Mouse (Mus musculus) midbrain, embryonic 14.5 days (tissue): ENCODE measurements around the gene Got1. TPM values are rescaled to one million over a fixed set of nuclear protein-coding genes. Genes with fewer than 3 reads are reported as not detected.

Experiments used
- ATAC-seq: fragments of 200-750 bp; cut with Nextera tagmentation; 2 replicates; pipeline ENCODE4 v1.8.0; 2017; ENCODE audit warnings: moderate number of reproducible peaks, moderate library complexity; ENCODE audit not compliant: low FRiP score, low TSS enrichment
- DNase-seq: peaks from one replicate; pipeline ENCODE4 v3.0.0-alpha.2; 2015
- H3K27ac ChIP-seq: fragments of 300-500 bp; sonication (generic); replicated peaks from 2 replicates; pipeline ENCODE4 v1.5.1; 2014; ENCODE audit warnings: mild to moderate bottlenecking, low read depth, low read length, moderate library complexity
- H3K27me3 ChIP-seq: fragments of 300-500 bp; sonication (generic); 2 replicates; pipeline ENCODE4 v1.6.1; 2014; ENCODE audit warnings: low read length, control low read depth, mixed read lengths; ENCODE audit not compliant: control insufficient read depth, insufficient read depth
- H3K36me3 ChIP-seq: fragments of 300-500 bp; sonication (generic); 2 replicates; pipeline ENCODE4 v1.6.1; 2014; ENCODE audit warnings: low read length, control low read depth; ENCODE audit not compliant: control insufficient read depth, insufficient read depth
- H3K4me1 ChIP-seq: fragments of 300-500 bp; sonication (generic); 2 replicates; pipeline ENCODE4 v1.6.1; 2014; ENCODE audit warnings: mild to moderate bottlenecking, antibody characterized with exemption, low read length, control low read depth; ENCODE audit not compliant: control insufficient read depth, insufficient read depth
- H3K4me2 ChIP-seq: fragments of 300-500 bp; sonication (generic); 2 replicates; pipeline ENCODE4 v1.6.1; 2014; ENCODE audit warnings: mild to moderate bottlenecking, low read length, moderate library complexity
- H3K4me3 ChIP-seq: fragments of 300-500 bp; sonication (generic); replicated peaks from 2 replicates; pipeline ENCODE4 v1.5.1; 2014; ENCODE audit warnings: low read depth, low read length
- H3K9ac ChIP-seq: fragments of 300-500 bp; sonication (generic); replicated peaks from 2 replicates; pipeline ENCODE4 v1.6.1; 2014; ENCODE audit warnings: mild to moderate bottlenecking, low read length, moderate library complexity
- H3K9me3 ChIP-seq: fragments of 300-500 bp; sonication (generic); 2 replicates; pipeline ENCODE4 v1.6.1; 2016; ENCODE audit warnings: low read length, control low read depth, mixed read lengths; ENCODE audit not compliant: control insufficient read depth
- WGBS: fragments of 180-500 bp; shearing (Covaris S2); extraction: QIAGEN DNeasy Blood & Tissue Kit; methylation state at CpG from one replicate; pipeline ENCODE4 v1.1.7; 2014; 5-methylcytosine and 5-hydroxymethylcytosine counted together
- polyA plus RNA-seq: library from polyadenylated mRNA; unstranded; fragments of >200 nt; fragmentation: Nextera tagmentation; extraction: Ambion mirVana; gene quantifications from 2 replicates; pipeline ENCODE4 v1.2.1, GENCODE M21; 2014

Gene Got1
- polyA plus RNA-seq, 1 experiment from 2014 or later = 72.6 TPM

- H3K4me3 ChIP-seq = no peak overlapping the region
- H3K9me3 ChIP-seq = no peaks in the 10 kb centered on the region
- H3K9ac ChIP-seq = no peak overlapping the region
- H3K4me2 ChIP-seq = no peak overlapping the region
- no peaks in the 10 kb centered on the region for H3K27me3 ChIP-seq
- H3K36me3 ChIP-seq = peaks cover 9% of the 10 kb centered on the region
- ATAC-seq (no peak), DNase-seq (no peak)
- H3K27ac ChIP-seq = no peak overlapping the region
- 72% methylated on average over 7 of the region's 7 CpGs for WGBS
- H3K4me1 ChIP-seq = peaks cover 19% of the 10 kb centered on the region
These were observed 6.6 kb downstream of the Got1 start for GRCm38 (mm10) chr19:43517808-43518207.

DNA sequence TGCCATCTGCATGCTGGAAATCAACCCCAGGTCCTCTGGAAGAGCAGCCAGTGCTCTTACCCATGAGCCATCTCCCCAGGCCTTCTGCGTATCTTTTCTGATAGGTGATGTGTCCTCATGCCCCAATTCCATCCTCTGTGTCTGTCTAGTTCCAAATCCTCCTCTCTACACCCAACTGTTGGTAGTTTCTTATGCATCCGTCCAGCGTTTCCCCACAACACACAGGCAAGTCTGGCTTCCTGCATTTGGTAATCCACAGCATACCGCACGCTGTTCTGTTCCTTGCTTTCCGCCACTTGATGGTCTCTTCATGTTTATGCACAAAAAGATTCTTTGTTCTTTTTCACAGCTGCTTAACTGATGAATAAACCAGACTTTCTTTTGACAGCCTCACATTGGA, 7.1 kb downstream of the Got1 start:
- H3K36me3 ChIP-seq = peaks cover 13% of the 10 kb centered on the region
- no peak for DNase-seq
- 64% methylated on average over 6 of the region's 6 CpGs for WGBS
- no peak overlapping the region for H3K4me2 ChIP-seq
- H3K9ac ChIP-seq = no peak overlapping the region
- no peak for ATAC-seq
- H3K4me3 ChIP-seq = no peak overlapping the region
- H3K27ac ChIP-seq = no peak overlapping the region
- peaks cover 15% of the 10 kb centered on the region for H3K4me1 ChIP-seq
- H3K9me3 ChIP-seq = no peaks in the 10 kb centered on the region
- H3K27me3 ChIP-seq = no peaks in the 10 kb centered on the region

DNA sequence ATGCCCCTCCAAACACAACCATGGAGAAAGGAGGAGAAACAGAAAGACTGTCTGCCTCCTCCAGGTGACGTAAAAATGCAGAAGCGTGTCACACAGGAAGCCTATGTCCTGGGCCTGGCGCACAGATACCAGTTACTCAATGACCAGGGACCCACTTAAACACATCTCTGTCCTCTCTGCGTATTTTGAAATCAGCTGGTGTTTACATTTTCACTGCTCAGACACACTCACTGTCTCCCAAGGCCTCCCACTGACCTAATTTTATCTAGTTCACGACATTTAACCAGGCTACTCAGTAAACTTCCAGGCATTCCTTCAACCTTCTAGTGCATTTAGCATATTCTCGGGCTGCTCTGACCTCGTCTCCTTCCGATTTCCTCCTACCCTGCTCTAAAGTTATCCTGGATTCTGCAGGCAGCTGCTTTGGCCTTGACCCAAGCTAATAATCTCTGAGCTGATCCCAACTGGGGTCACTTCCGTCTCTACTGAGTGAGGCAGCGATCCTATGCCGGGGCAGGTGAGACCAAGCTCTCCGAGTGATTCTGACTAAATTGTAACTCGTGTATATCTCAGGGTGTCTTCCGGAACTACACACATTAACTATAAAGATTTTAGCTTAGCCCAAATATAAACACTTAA, 7.9 kb downstream of the Got1 start:
- DNase-seq = no peak
- H3K27me3 ChIP-seq = no peaks in the 10 kb centered on the region
- peaks cover 8% of the 10 kb centered on the region; the same call in 1 of the 2 replicates for H3K4me1 ChIP-seq
- ATAC-seq = no peak
- H3K4me2 ChIP-seq = no peak overlapping the region
- H3K9me3 ChIP-seq = no peaks in the 10 kb centered on the region
- no peak overlapping the region for H3K9ac ChIP-seq
- no peak overlapping the region for H3K4me3 ChIP-seq
- H3K27ac ChIP-seq = no peak overlapping the region
- H3K36me3 ChIP-seq = peaks cover 15% of the 10 kb centered on the region
- WGBS = 92% methylated on average over 14 of the region's 14 CpGs

DNA sequence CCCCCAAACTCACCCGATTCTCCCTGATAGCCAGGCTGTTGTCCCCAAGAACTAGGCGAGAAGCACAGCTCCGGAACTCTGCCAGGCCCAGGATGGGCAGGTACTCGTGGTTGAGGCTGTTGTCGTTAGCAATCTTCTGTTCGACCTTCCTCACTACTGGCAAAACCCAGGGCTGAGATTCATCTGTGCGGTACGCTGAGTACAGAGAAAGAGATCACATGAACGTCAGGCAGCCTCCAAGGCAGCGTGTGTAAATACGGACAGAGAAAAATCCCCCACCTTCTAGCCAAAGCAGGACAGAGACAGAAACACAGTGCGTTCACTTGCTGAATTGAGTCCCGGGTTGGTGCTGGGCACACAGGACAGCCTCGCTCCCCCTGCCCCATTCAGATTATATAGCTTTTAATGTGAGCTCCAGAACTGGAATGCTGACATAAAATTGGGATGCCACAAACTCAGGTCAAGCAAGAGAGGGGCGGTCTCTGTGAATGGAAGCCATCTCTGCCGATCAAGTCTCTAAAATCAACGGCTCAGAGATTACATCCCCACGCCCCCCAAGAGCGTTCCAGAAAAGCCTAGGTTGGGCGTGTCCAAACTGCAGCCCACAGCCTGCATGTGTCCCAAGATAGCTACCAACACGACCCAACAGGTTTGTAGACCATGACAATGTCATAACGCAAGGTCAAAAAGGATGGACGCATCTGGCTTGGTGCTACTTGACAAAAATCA, 8.6 kb downstream of the Got1 start:
- Histone ChIP-seq H3K36me3 (peaks cover 22% of the 10 kb centered on the region), H3K4me1 (0 out of 2 replicates have a peak, but pooled peaks cover 2% of the 10 kb centered on the region), H3K9me3 (no peaks in the 10 kb centered on the region), H3K4me2 (no peak overlapping the region), H3K9ac (no peak overlapping the region), H3K4me3 (no peak overlapping the region), H3K27me3 (no peaks in the 10 kb centered on the region), H3K27ac (no peak overlapping the region)
- ATAC-seq = no peak
- no peak for DNase-seq
- WGBS = 95% methylated on average over 23 of the region's 23 CpGs

GRCm38 (mm10) chr19:43513874-43514273, 10.5 kb downstream of the Got1 start:
- no peaks in the 10 kb centered on the region for H3K9me3 ChIP-seq
- H3K9ac ChIP-seq = no peak overlapping the region
- H3K4me3 ChIP-seq = no peak overlapping the region
- DNase-seq (no peak), ATAC-seq (no peak)
- H3K27me3 ChIP-seq = no peaks in the 10 kb centered on the region
- 95% methylated on average over 8 of the region's 8 CpGs for WGBS
- H3K27ac ChIP-seq = no peak overlapping the region
- H3K4me2 ChIP-seq = no peak overlapping the region
- no peaks in the 10 kb centered on the region for H3K4me1 ChIP-seq
- H3K36me3 ChIP-seq = peaks cover 32% of the 10 kb centered on the region

DNA sequence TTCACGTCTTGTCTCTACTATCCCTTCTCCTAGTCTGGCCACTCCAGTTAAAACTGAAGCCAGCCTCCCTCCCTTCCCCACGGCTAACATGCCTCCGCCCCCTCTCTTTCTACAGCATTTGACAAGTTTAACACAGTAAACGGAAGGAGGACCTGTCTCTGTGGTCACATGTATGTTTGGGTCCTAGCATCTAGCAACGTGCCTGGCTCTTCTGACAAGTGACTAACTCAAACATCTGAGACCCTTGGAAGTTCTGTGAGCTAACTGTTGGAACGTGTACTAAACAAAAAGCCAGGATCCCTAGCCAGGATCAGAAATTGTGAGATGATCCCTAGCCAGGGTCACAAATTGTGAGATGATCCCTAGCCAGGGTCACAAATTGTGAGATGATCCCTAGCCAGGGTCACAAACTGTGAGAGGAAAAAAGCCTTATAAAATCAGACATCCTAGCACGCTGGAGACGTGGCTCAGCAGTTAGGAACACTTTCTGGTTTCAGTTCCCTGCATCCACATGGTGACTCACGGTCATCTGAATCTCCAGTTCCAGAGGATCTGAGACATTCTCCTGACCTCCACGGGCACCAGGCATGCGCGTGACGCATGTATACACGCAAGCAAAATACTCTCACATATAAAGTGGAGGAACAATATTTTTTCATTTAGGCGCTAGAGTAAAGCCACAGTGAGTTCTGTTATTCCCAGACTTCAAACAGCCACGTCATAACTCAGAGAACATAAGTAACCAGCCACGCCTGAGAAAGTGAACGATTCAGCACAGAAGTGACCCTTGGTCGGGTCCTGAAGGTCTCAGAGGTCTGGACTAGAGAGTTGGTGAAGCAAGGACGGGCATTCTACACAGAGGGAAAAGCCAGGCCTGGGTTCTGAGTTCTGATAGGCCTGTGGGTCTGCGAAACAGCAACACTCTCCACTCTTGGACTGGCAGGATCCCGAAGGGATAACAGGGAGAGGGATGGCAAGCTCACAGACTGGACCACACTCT, 12.5 kb downstream of the Got1 start:
- Histone ChIP-seq H3K27ac (no peak overlapping the region), H3K4me3 (no peak overlapping the region), H3K36me3 (peaks cover 40% of the 10 kb centered on the region), H3K4me1 (no peaks in the 10 kb centered on the region), H3K9ac (no peak overlapping the region), H3K9me3 (no peaks in the 10 kb centered on the region), H3K4me2 (no peak overlapping the region), H3K27me3 (no peaks in the 10 kb centered on the region)
- DNase-seq (no peak), ATAC-seq (no peak)
- WGBS = 89% methylated on average over 22 of the region's 22 CpGs

DNA sequence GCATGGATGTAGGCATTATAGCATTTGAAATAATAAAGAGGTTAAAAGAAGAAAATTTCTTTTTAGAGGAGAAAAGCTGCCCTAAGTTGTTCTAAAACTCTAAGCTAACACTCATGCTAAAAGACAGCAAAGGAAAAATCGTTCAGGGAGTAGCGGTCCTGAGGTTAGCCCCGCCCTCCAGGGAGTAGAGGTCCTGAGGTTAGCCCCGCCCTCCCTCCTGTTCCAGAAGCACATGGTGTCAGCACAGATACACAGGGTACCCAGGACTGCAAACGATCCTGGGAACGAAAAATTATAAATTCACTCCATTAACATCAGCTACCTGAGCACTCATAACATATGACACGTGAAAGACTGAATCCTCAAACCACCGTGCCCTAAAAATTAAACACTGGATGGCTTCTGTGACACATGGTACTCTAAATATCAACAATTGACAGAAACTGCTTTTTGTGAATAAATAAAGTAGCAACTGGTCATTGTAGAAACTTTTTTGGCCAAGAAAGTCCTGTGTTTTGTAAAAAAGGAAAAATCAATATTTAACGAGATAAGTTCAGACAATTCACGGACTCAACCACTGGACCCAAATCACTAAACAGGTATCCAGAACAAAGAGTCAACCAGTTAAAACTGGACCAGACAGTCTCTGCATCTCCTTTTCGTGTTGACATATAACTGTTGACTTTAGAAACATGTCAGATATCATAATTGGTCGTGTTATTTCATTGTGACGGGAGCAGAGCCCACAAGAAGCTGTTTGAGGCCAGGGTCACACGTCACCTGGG, 13.8 kb downstream of the Got1 start:
- ATAC-seq (no peak), DNase-seq (no peak)
- H3K36me3 ChIP-seq = peaks cover 43% of the 10 kb centered on the region
- 95% methylated on average over 14 of the region's 14 CpGs for WGBS
- no peak overlapping the region for H3K4me3 ChIP-seq
- H3K4me1 ChIP-seq = no peaks in the 10 kb centered on the region
- no peak overlapping the region for H3K27ac ChIP-seq
- no peak overlapping the region for H3K9ac ChIP-seq
- H3K4me2 ChIP-seq = no peak overlapping the region
- H3K9me3 ChIP-seq = no peaks in the 10 kb centered on the region
- H3K27me3 ChIP-seq = no peaks in the 10 kb centered on the region

DNA sequence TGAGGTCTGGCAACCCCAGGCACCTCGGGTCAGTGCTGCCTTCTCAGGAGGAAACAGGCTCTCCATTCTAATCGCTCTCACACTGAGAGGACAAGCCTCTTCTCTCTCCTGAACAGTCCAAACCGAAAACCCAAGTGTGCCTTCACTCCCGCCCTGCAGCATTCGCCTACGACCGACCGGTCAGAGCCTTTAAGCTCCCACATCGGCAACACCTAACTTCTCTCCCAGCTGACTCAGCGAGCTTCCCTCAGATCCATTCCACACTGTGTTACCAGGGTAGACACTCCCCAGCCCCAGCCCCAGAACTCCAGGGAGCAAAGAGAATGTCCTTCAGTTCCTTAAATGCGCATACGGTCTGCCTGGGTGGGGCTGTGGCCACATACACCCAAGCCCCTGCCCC, 19.0 kb downstream of the Got1 start:
- Histone ChIP-seq H3K36me3 (peaks cover 63% of the 10 kb centered on the region), H3K9me3 (no peaks in the 10 kb centered on the region), H3K4me2 (no peak overlapping the region), H3K27me3 (no peaks in the 10 kb centered on the region), H3K4me1 (no peaks in the 10 kb centered on the region), H3K9ac (no peak overlapping the region), H3K27ac (no peak overlapping the region), H3K4me3 (no peak overlapping the region)
- DNase-seq (no peak), ATAC-seq (no peak)
- 91% methylated on average over 12 of the region's 12 CpGs for WGBS
